Mouse (Mus musculus): ENCODE data around the gene Dnm2.

Gene Dnm2

GRCm38 (mm10) chr9:21432066-21432465 is 7.4 kb downstream of the Dnm2 start:
- no peak for DNase-seq

GRCm38 (mm10) chr9:21433766-21434165 is 9.1 kb downstream of the Dnm2 start:
- DNase-seq: no peak

GRCm38 (mm10) chr9:21434410-21434809 is 9.7 kb downstream of the Dnm2 start:
- DNase-seq: no peak

GRCm38 (mm10) chr9:21435777-21436635 is 11.3 kb downstream of the Dnm2 start:
- DNase-seq: no peak

GRCm38 (mm10) chr9:21437577-21437976 is 12.9 kb downstream of the Dnm2 start:
- DNase-seq: no peak

GRCm38 (mm10) chr9:21438219-21438618 is 13.5 kb downstream of the Dnm2 start:
- no peak for DNase-seq

- no peak for DNase-seq
These were observed 14.7 kb downstream of the Dnm2 start for GRCm38 (mm10) chr9:21439456-21439855.

GRCm38 (mm10) chr9:21439914-21440313 is 15.2 kb downstream of the Dnm2 start:
- no peak for DNase-seq

GRCm38 (mm10) chr9:21440387-21440786 is 15.7 kb downstream of the Dnm2 start:
- no peak for DNase-seq

GRCm38 (mm10) chr9:21443853-21444252 is 19.1 kb downstream of the Dnm2 start:
- DNase-seq: no peak

- no peak for DNase-seq
These were observed 19.9 kb downstream of the Dnm2 start for GRCm38 (mm10) chr9:21444574-21444973.

GRCm38 (mm10) chr9:21445081-21445744 is 20.5 kb downstream of the Dnm2 start:
- DNase-seq: no peak

GRCm38 (mm10) chr9:21447778-21448177 is 23.1 kb downstream of the Dnm2 start:
- no peak for DNase-seq

GRCm38 (mm10) chr9:21449710-21450109 is 25.0 kb downstream of the Dnm2 start:
- DNase-seq: no peak

- peak; percentile 58 to 71 for DNase-seq
These were observed 25.6 kb downstream of the Dnm2 start for GRCm38 (mm10) chr9:21450270-21450669.

GRCm38 (mm10) chr9:21451391-21451790 is 26.7 kb downstream of the Dnm2 start:
- peak in 1 of 2 experiments; percentile 73 for DNase-seq

GRCm38 (mm10) chr9:21451870-21452269 is 27.2 kb downstream of the Dnm2 start:
- DNase-seq: no peak

GRCm38 (mm10) chr9:21453003-21453402 is 28.3 kb downstream of the Dnm2 start:
- no peak for DNase-seq

GRCm38 (mm10) chr9:21453459-21453858 is 28.8 kb downstream of the Dnm2 start:
- DNase-seq: no peak

GRCm38 (mm10) chr9:21454556-21454955 is 29.8 kb downstream of the Dnm2 start:
- DNase-seq: peak in 1 of 2 experiments; percentile 24

- no peak for DNase-seq
These were observed 30.5 kb downstream of the Dnm2 start for GRCm38 (mm10) chr9:21455103-21455770.

GRCm38 (mm10) chr9:21456246-21456929 is 31.7 kb downstream of the Dnm2 start:
- DNase-seq: no peak

Data from kidney, postnatal 25 days (tissue).